Mouse (Mus musculus) layer of hippocampus, adult 18-20 months (tissue): Measurements from ENCODE around the gene Gbf1. TPM values are rescaled to one million over a fixed set of nuclear protein-coding genes. Genes with fewer than 3 reads are reported as not detected.
A peak's percentile ranks its signal among the peaks of the same experiment; 100 is the strongest.
"Not testable (repeated sequence)": the region's sequence is repeated elsewhere in the genome, so short reads cannot be mapped to it uniquely, and the experiment has no call there.

Experiments used
- DNase-seq, 2 experiments: peaks; one replicate each; pipeline ENCODE4 v3.0.0; 2022; ENCODE audit warnings: low spot score in 2 of 2
- total RNA-seq, 2 experiments: library from RNA; stranded (reverse); gene quantifications; 2 replicates each; pipeline ENCODE4 v1.2.3; 2021

Gene Gbf1
- total RNA-seq, 2 experiments from 2014 or later: 82.1 to 84.8 TPM

GRCm38 (mm10) chr19:46141091-46141490 lies 11.2 kb upstream of the Gbf1 start:
- no peak for DNase-seq

- DNase-seq: no peak
Observed at GRCm38 (mm10) chr19:46147511-46148371, 4.6 kb upstream of the Gbf1 start, which contains the start of gene Pitx3. Gene Pitx3 (minus strand): TSS chr19:46148326.

- peak in 1 of 2 experiments; percentile 25 for DNase-seq
Observed at GRCm38 (mm10) chr19:46148372-46148760, 3.9 kb upstream of the Gbf1 start.

- DNase-seq: no peak
Observed at GRCm38 (mm10) chr19:46149091-46149490, 3.2 kb upstream of the Gbf1 start.

GRCm38 (mm10) chr19:46165950-46166349 lies 13.6 kb downstream of the Gbf1 start:
- no peak for DNase-seq

- DNase-seq: not testable (repeated sequence)
Observed at GRCm38 (mm10) chr19:46167169-46167568, 14.9 kb downstream of the Gbf1 start.

- DNase-seq: no peak
Observed at GRCm38 (mm10) chr19:46169396-46169795, 17.1 kb downstream of the Gbf1 start.

- no peak for DNase-seq
Observed at GRCm38 (mm10) chr19:46169913-46170312, 17.6 kb downstream of the Gbf1 start.

GRCm38 (mm10) chr19:46172541-46172940 lies 20.2 kb downstream of the Gbf1 start:
- DNase-seq: no peak

- no peak for DNase-seq
Observed at GRCm38 (mm10) chr19:46175173-46175572, 22.9 kb downstream of the Gbf1 start.

- DNase-seq: peak in 1 of 2 experiments; percentile 24
Observed at GRCm38 (mm10) chr19:46177046-46177445, 24.7 kb downstream of the Gbf1 start.

- DNase-seq: no peak
Observed at GRCm38 (mm10) chr19:46180274-46180673, 28.0 kb downstream of the Gbf1 start.

- DNase-seq: no peak
Observed at GRCm38 (mm10) chr19:46182241-46182640, 29.9 kb downstream of the Gbf1 start.

- DNase-seq: peak; percentile 19 to 53
Observed at GRCm38 (mm10) chr19:46186611-46187010, 34.3 kb downstream of the Gbf1 start.

- no peak for DNase-seq
Observed at GRCm38 (mm10) chr19:46187203-46187602, 34.9 kb downstream of the Gbf1 start.

GRCm38 (mm10) chr19:46198293-46198692 lies 46.0 kb downstream of the Gbf1 start:
- no peak for DNase-seq

GRCm38 (mm10) chr19:46198891-46199290 lies 46.6 kb downstream of the Gbf1 start:
- DNase-seq: no peak

GRCm38 (mm10) chr19:46204166-46204565 lies 51.9 kb downstream of the Gbf1 start:
- DNase-seq: no peak

GRCm38 (mm10) chr19:46205680-46206079 lies 53.4 kb downstream of the Gbf1 start:
- no peak for DNase-seq

- DNase-seq: no peak
Observed at GRCm38 (mm10) chr19:46210951-46211350, 58.6 kb downstream of the Gbf1 start.

GRCm38 (mm10) chr19:46214541-46214940 lies 62.2 kb downstream of the Gbf1 start:
- no peak for DNase-seq

GRCm38 (mm10) chr19:46215401-46215800 lies 63.1 kb downstream of the Gbf1 start:
- DNase-seq: no peak

- DNase-seq: no peak
Observed at GRCm38 (mm10) chr19:46216716-46217115, 64.4 kb downstream of the Gbf1 start.
